Mouse (Mus musculus) forebrain, embryonic 14.5 days (tissue): ENCODE results near the gene Spon1. TPM values are rescaled to one million over a fixed set of nuclear protein-coding genes. Genes with fewer than 3 reads are reported as not detected.
A peak's percentile ranks its signal among the peaks of the same experiment; 100 is the strongest.

Experiments used
- ATAC-seq: fragments of 200-750 bp; cut with Nextera tagmentation; 2 replicates; pipeline ENCODE4 v1.8.0; 2017; ENCODE audit warnings: mild to moderate bottlenecking, moderate library complexity
- DNase-seq: peaks from one replicate; pipeline ENCODE4 v3.0.0-alpha.2; 2015; ENCODE audit warnings: low spot score
- H3K27ac ChIP-seq: fragments of 300-500 bp; sonication (generic); 2 replicates; pipeline ENCODE4 v1.5.1; 2014; ENCODE audit warnings: low read depth, mild to moderate bottlenecking, control low read depth, low read length, moderate library complexity
- H3K27me3 ChIP-seq: fragments of 300-500 bp; sonication (generic); replicated peaks from 2 replicates; pipeline ENCODE4 v1.6.1; 2014; ENCODE audit warnings: low read length, control low read depth, mixed read lengths; ENCODE audit not compliant: control insufficient read depth, insufficient read depth
- H3K36me3 ChIP-seq: fragments of 300-500 bp; sonication (generic); 2 replicates; pipeline ENCODE4 v1.6.1; 2014; ENCODE audit warnings: low read length, control low read depth; ENCODE audit not compliant: control insufficient read depth, insufficient read depth
- H3K4me1 ChIP-seq: fragments of 300-500 bp; sonication (generic); 2 replicates; pipeline ENCODE4 v1.6.1; 2014; ENCODE audit warnings: antibody characterized with exemption, low read length, control low read depth; ENCODE audit not compliant: control insufficient read depth, insufficient read depth
- H3K4me2 ChIP-seq: fragments of 300-500 bp; sonication (generic); 2 replicates; pipeline ENCODE4 v1.6.1; 2014; ENCODE audit warnings: mild to moderate bottlenecking, control low read depth, low read length
- H3K4me3 ChIP-seq: fragments of 300-500 bp; sonication (generic); 2 replicates; pipeline ENCODE4 v1.5.1; 2014; ENCODE audit warnings: low read depth, low read length, control low read depth
- H3K9ac ChIP-seq: fragments of 300-500 bp; sonication (generic); 2 replicates; pipeline ENCODE4 v1.6.1; 2014; ENCODE audit warnings: mild to moderate bottlenecking, low read length, control low read depth, moderate library complexity
- H3K9me3 ChIP-seq: fragments of 300-500 bp; sonication (generic); replicated peaks from 2 replicates; pipeline ENCODE4 v1.6.1; 2016; ENCODE audit warnings: low read length, control low read depth, mixed read lengths; ENCODE audit not compliant: control insufficient read depth
- WGBS: fragments of 180-500 bp; shearing (Covaris S2); extraction: QIAGEN DNeasy Blood & Tissue Kit; methylation state at CpG from one replicate; pipeline ENCODE4 v1.1.7; 2014; 5-methylcytosine and 5-hydroxymethylcytosine counted together
- polyA plus RNA-seq: library from polyadenylated mRNA; unstranded; fragments of >200 nt; fragmentation: Nextera tagmentation; extraction: Ambion mirVana; gene quantifications from 2 replicates; pipeline ENCODE4 v1.2.1, GENCODE M21; 2014

The Spon1 gene
- polyA plus RNA-seq, 1 experiment from 2014 or later = 10.4 TPM

GRCm38 (mm10) chr7:113820213-113820612, 54.4 kb downstream of the Spon1 start:
- H3K4me3 ChIP-seq = no peak overlapping the region
- H3K36me3 ChIP-seq = no peaks in the 10 kb centered on the region
- H3K27ac ChIP-seq = no peak overlapping the region
- 55% methylated on average over 2 of the region's 2 CpGs for WGBS
- H3K9ac ChIP-seq = no peak overlapping the region
- H3K9me3 ChIP-seq = no peaks in the 10 kb centered on the region
- ATAC-seq (peak; percentile 73), DNase-seq (peak; percentile 46)
- no peaks in the 10 kb centered on the region; the same call in 1 of the 2 replicates for H3K27me3 ChIP-seq
- peaks cover 10% of the 10 kb centered on the region for H3K4me1 ChIP-seq
- no peak overlapping the region for H3K4me2 ChIP-seq

- WGBS = 73% methylated on average over 3 of the region's 3 CpGs
- Histone ChIP-seq H3K4me3 (no peak overlapping the region), H3K9me3 (no peaks in the 10 kb centered on the region), H3K36me3 (no peaks in the 10 kb centered on the region), H3K27ac (no peak overlapping the region), H3K27me3 (no peaks in the 10 kb centered on the region; the same call in 1 of the 2 replicates), H3K4me1 (peaks cover 22% of the 10 kb centered on the region), H3K4me2 (no peak overlapping the region), H3K9ac (no peak overlapping the region)
- DNase-seq = no peak
- ATAC-seq = no peak
These were observed 57.2 kb downstream of the Spon1 start for GRCm38 (mm10) chr7:113823026-113823425.

GRCm38 (mm10) chr7:113824651-113825050, 58.9 kb downstream of the Spon1 start:
- no peaks in the 10 kb centered on the region for H3K36me3 ChIP-seq
- H3K4me3 ChIP-seq = no peak overlapping the region
- no peak for DNase-seq
- no peak overlapping the region for H3K9ac ChIP-seq
- no peak overlapping the region for H3K4me2 ChIP-seq
- no peaks in the 10 kb centered on the region for H3K9me3 ChIP-seq
- H3K27me3 ChIP-seq = no peaks in the 10 kb centered on the region; the same call in 1 of the 2 replicates
- ATAC-seq = no peak
- WGBS = 86% methylated on average over 6 of the region's 6 CpGs
- H3K4me1 ChIP-seq = peaks cover 24% of the 10 kb centered on the region
- no peak overlapping the region for H3K27ac ChIP-seq

- no peak for DNase-seq
- 34% methylated on average over 5 of the region's 5 CpGs for WGBS
- Histone ChIP-seq H3K4me1 (peaks cover 23% of the 10 kb centered on the region), H3K27me3 (no peaks in the 10 kb centered on the region; the same call in 1 of the 2 replicates), H3K27ac (no peak overlapping the region), H3K9ac (no peak overlapping the region), H3K4me2 (no peak overlapping the region), H3K36me3 (no peaks in the 10 kb centered on the region), H3K4me3 (no peak overlapping the region), H3K9me3 (no peaks in the 10 kb centered on the region)
- ATAC-seq = no peak
These were observed 59.9 kb downstream of the Spon1 start for GRCm38 (mm10) chr7:113825498-113826205.

- no peak for ATAC-seq
- WGBS = 0% methylated on average over 1 of the region's 1 CpGs
- Histone ChIP-seq H3K9ac (no peak overlapping the region), H3K27ac (no peak overlapping the region), H3K4me1 (peaks cover 20% of the 10 kb centered on the region), H3K27me3 (no peaks in the 10 kb centered on the region; the same call in 1 of the 2 replicates), H3K36me3 (no peaks in the 10 kb centered on the region), H3K4me3 (no peak overlapping the region), H3K4me2 (no peak overlapping the region), H3K9me3 (no peaks in the 10 kb centered on the region)
- DNase-seq = peak; percentile 32
These were observed 60.7 kb downstream of the Spon1 start for GRCm38 (mm10) chr7:113826510-113826909.

GRCm38 (mm10) chr7:113828122-113828571, 62.3 kb downstream of the Spon1 start:
- no peak overlapping the region for H3K4me3 ChIP-seq
- no peak overlapping the region for H3K4me2 ChIP-seq
- peak; percentile 92 for ATAC-seq
- no peaks in the 10 kb centered on the region; the same call in 1 of the 2 replicates for H3K27me3 ChIP-seq
- H3K9ac ChIP-seq = no peak overlapping the region
- peak; percentile 74 for DNase-seq
- peaks cover 20% of the 10 kb centered on the region for H3K4me1 ChIP-seq
- 0% methylated on average over 2 of the region's 2 CpGs for WGBS
- H3K36me3 ChIP-seq = no peaks in the 10 kb centered on the region
- H3K27ac ChIP-seq = 0 out of 2 replicates have a peak overlapping the region, but pooled peaks have one; percentile 10
- no peaks in the 10 kb centered on the region for H3K9me3 ChIP-seq

- Histone ChIP-seq H3K27ac (0 out of 2 replicates have a peak overlapping the region, but pooled peaks have one; percentile 10), H3K9me3 (0 out of 2 replicates have a peak, but pooled peaks cover 2% of the 10 kb centered on the region), H3K27me3 (no peaks in the 10 kb centered on the region), H3K9ac (no peak overlapping the region), H3K36me3 (no peaks in the 10 kb centered on the region), H3K4me3 (no peak overlapping the region), H3K4me1 (peaks cover 20% of the 10 kb centered on the region), H3K4me2 (no peak overlapping the region)
- 34% methylated on average over 2 of the region's 2 CpGs for WGBS
- ATAC-seq (no peak), DNase-seq (no peak)
These were observed 62.8 kb downstream of the Spon1 start for GRCm38 (mm10) chr7:113828576-113828975.

GRCm38 (mm10) chr7:113837151-113837550, 71.4 kb downstream of the Spon1 start:
- 89% methylated on average over 4 of the region's 4 CpGs for WGBS

GRCm38 (mm10) chr7:113839431-113839830, 73.6 kb downstream of the Spon1 start:
- H3K9ac ChIP-seq = no peak overlapping the region
- H3K27me3 ChIP-seq = no peaks in the 10 kb centered on the region
- ATAC-seq = no peak
- H3K4me2 ChIP-seq = no peak overlapping the region
- WGBS = 74% methylated on average over 8 of the region's 8 CpGs
- no peaks in the 10 kb centered on the region for H3K4me1 ChIP-seq
- H3K4me3 ChIP-seq = no peak overlapping the region
- no peak for DNase-seq
- H3K9me3 ChIP-seq = no peaks in the 10 kb centered on the region
- H3K27ac ChIP-seq = no peak overlapping the region
- H3K36me3 ChIP-seq = no peaks in the 10 kb centered on the region

More at GRCm38 (mm10) chr7:113837151-113837550, 71.4 kb downstream of the Spon1 start:
- H3K36me3 ChIP-seq = no peaks in the 10 kb centered on the region
- H3K4me3 ChIP-seq = no peak overlapping the region
- DNase-seq = no peak
- ATAC-seq = no peak
- H3K27me3 ChIP-seq = no peaks in the 10 kb centered on the region
- H3K9ac ChIP-seq = no peak overlapping the region
- no peak overlapping the region for H3K27ac ChIP-seq
- no peaks in the 10 kb centered on the region for H3K4me1 ChIP-seq
- 0 out of 2 replicates have a peak, but pooled peaks cover 2% of the 10 kb centered on the region for H3K9me3 ChIP-seq
- no peak overlapping the region for H3K4me2 ChIP-seq
